Mouse (Mus musculus) liver, embryonic 16.5 days (tissue): ENCODE measurements around the gene Cd163l1. TPM values are rescaled to one million over a fixed set of nuclear protein-coding genes. Genes with fewer than 3 reads are reported as not detected.
A peak's percentile ranks its signal among the peaks of the same experiment; 100 is the strongest.

Experiments
- ATAC-seq: fragments of 200-750 bp; cut with Nextera tagmentation; 2 replicates; pipeline ENCODE4 v1.8.0; 2017; ENCODE audit warnings: low read depth, mild to moderate bottlenecking, moderate number of reproducible peaks, moderate library complexity
- H3K27ac ChIP-seq: fragments of 300-500 bp; sonication (generic); 2 replicates; pipeline ENCODE4 v1.5.1; 2014; ENCODE audit warnings: mild to moderate bottlenecking, low read length
- H3K27me3 ChIP-seq: fragments of 300-500 bp; sonication (generic); 2 replicates; pipeline ENCODE4 v1.6.1; 2014; ENCODE audit warnings: low read depth, low read length, mixed read lengths; ENCODE audit not compliant: control insufficient read depth, insufficient read depth
- H3K36me3 ChIP-seq: fragments of 300-500 bp; sonication (generic); 2 replicates; pipeline ENCODE4 v1.6.1; 2014; ENCODE audit warnings: mild to moderate bottlenecking; ENCODE audit not compliant: control insufficient read depth, insufficient read depth
- H3K4me1 ChIP-seq: fragments of 300-500 bp; sonication (generic); 2 replicates; pipeline ENCODE4 v1.6.1; 2014; ENCODE audit warnings: low read depth, low read length, mixed read lengths; ENCODE audit not compliant: control insufficient read depth
- H3K4me2 ChIP-seq: fragments of 300-500 bp; sonication (generic); 2 replicates; pipeline ENCODE4 v1.6.1; 2014; ENCODE audit warnings: low read depth, low read length, mixed read lengths
- H3K4me3 ChIP-seq: fragments of 300-500 bp; sonication (generic); 2 replicates; pipeline ENCODE4 v1.5.1; 2014; ENCODE audit warnings: low read depth, mild to moderate bottlenecking, low read length
- H3K9ac ChIP-seq: fragments of 300-500 bp; sonication (generic); 2 replicates; pipeline ENCODE4 v1.6.1; 2014; ENCODE audit warnings: low read depth, low read length
- H3K9me3 ChIP-seq: fragments of 300-500 bp; sonication (generic); replicated peaks from 2 replicates; pipeline ENCODE4 v1.6.1; 2016; ENCODE audit warnings: low read length; ENCODE audit not compliant: control insufficient read depth
- WGBS: fragments of 180-500 bp; shearing (Covaris S2); extraction: QIAGEN DNeasy Blood & Tissue Kit; methylation state at CpG from one replicate; pipeline ENCODE4 v1.1.7; 2014; ENCODE audit not compliant: insufficient replicate concordance; 5-methylcytosine and 5-hydroxymethylcytosine counted together
- polyA plus RNA-seq: library from polyadenylated mRNA; unstranded; fragments of >200 nt; fragmentation: Nextera tagmentation; extraction: Ambion mirVana; gene quantifications from 2 replicates; pipeline ENCODE4 v1.2.1, GENCODE M21; 2015

The Cd163l1 gene
- polyA plus RNA-seq, 1 experiment from 2014 or later = 0.05 TPM

- no peak for ATAC-seq
- no peaks in the 10 kb centered on the region for H3K36me3 ChIP-seq
- H3K4me2 ChIP-seq = no peak overlapping the region
- peaks cover 4% of the 10 kb centered on the region; the same call in 1 of the 2 replicates for H3K4me1 ChIP-seq
- no peak overlapping the region for H3K4me3 ChIP-seq
- H3K27me3 ChIP-seq = no peaks in the 10 kb centered on the region
- H3K9ac ChIP-seq = no peak overlapping the region
- no peak overlapping the region for H3K27ac ChIP-seq
- WGBS = 32% methylated on average over 3 of the region's 3 CpGs
- H3K9me3 ChIP-seq = no peaks in the 10 kb centered on the region
Measured at GRCm38 (mm10) chr7:140206904-140207303, 11.2 kb upstream of the Cd163l1 start.

- H3K27ac ChIP-seq = no peak overlapping the region
- H3K4me2 ChIP-seq = no peak overlapping the region
- peak; percentile 81 for ATAC-seq
Measured at GRCm38 (mm10) chr7:140208153-140208552, 9.9 kb upstream of the Cd163l1 start.

GRCm38 (mm10) chr7:140208677-140209076, 9.4 kb upstream of the Cd163l1 start:
- Histone ChIP-seq H3K4me2 (no peak overlapping the region), H3K27me3 (no peaks in the 10 kb centered on the region), H3K9me3 (no peaks in the 10 kb centered on the region), H3K4me3 (no peak overlapping the region), H3K9ac (no peak overlapping the region), H3K4me1 (peaks cover 4% of the 10 kb centered on the region; the same call in 1 of the 2 replicates), H3K27ac (no peak overlapping the region), H3K36me3 (no peaks in the 10 kb centered on the region)
- WGBS = 37% methylated on average over 3 of the region's 3 CpGs
- ATAC-seq = no peak

More at GRCm38 (mm10) chr7:140208153-140208552, 9.9 kb upstream of the Cd163l1 start:
- Histone ChIP-seq H3K9me3 (no peaks in the 10 kb centered on the region), H3K4me3 (no peak overlapping the region), H3K9ac (no peak overlapping the region), H3K36me3 (no peaks in the 10 kb centered on the region), H3K27me3 (no peaks in the 10 kb centered on the region), H3K4me1 (peaks cover 4% of the 10 kb centered on the region; the same call in 1 of the 2 replicates)
- 17% methylated on average over 8 of the region's 8 CpGs for WGBS

- Histone ChIP-seq H3K27ac (no peak overlapping the region), H3K4me2 (no peak overlapping the region), H3K27me3 (no peaks in the 10 kb centered on the region), H3K9ac (no peak overlapping the region), H3K9me3 (no peaks in the 10 kb centered on the region), H3K36me3 (no peaks in the 10 kb centered on the region), H3K4me1 (no peaks in the 10 kb centered on the region), H3K4me3 (no peak overlapping the region)
- ATAC-seq = no peak
- 56% methylated on average over 5 of the region's 5 CpGs for WGBS
Measured at GRCm38 (mm10) chr7:140213841-140214240, 4.2 kb upstream of the Cd163l1 start.

- Histone ChIP-seq H3K4me2 (no peak overlapping the region), H3K36me3 (no peaks in the 10 kb centered on the region), H3K9me3 (no peaks in the 10 kb centered on the region), H3K27me3 (no peaks in the 10 kb centered on the region), H3K4me3 (no peak overlapping the region), H3K4me1 (no peaks in the 10 kb centered on the region), H3K9ac (no peak overlapping the region), H3K27ac (no peak overlapping the region)
- 4% methylated on average over 1 of the region's 1 CpGs for WGBS
- ATAC-seq = no peak
Measured at GRCm38 (mm10) chr7:140219268-140219667, 1.2 kb downstream of the Cd163l1 start.

GRCm38 (mm10) chr7:140220375-140220774, 2.3 kb downstream of the Cd163l1 start:
- Histone ChIP-seq H3K9me3 (no peaks in the 10 kb centered on the region), H3K27me3 (no peaks in the 10 kb centered on the region), H3K9ac (no peak overlapping the region), H3K4me1 (no peaks in the 10 kb centered on the region), H3K36me3 (no peaks in the 10 kb centered on the region), H3K4me3 (no peak overlapping the region), H3K4me2 (no peak overlapping the region), H3K27ac (no peak overlapping the region)
- 55% methylated on average over 4 of the region's 4 CpGs for WGBS
- ATAC-seq = no peak

- H3K9ac ChIP-seq = no peak overlapping the region
- no peaks in the 10 kb centered on the region for H3K9me3 ChIP-seq
- H3K27ac ChIP-seq = no peak overlapping the region
- no peak overlapping the region for H3K4me2 ChIP-seq
- H3K27me3 ChIP-seq = no peaks in the 10 kb centered on the region
- no peaks in the 10 kb centered on the region for H3K36me3 ChIP-seq
- no peak for ATAC-seq
- H3K4me1 ChIP-seq = no peaks in the 10 kb centered on the region
- WGBS = 70% methylated on average over 13 of the region's 13 CpGs
- H3K4me3 ChIP-seq = no peak overlapping the region
Measured at GRCm38 (mm10) chr7:140224209-140224608, 6.1 kb downstream of the Cd163l1 start.

- Histone ChIP-seq H3K4me1 (no peaks in the 10 kb centered on the region), H3K9ac (no peak overlapping the region), H3K36me3 (no peaks in the 10 kb centered on the region), H3K4me2 (no peak overlapping the region), H3K27ac (no peak overlapping the region), H3K9me3 (no peaks in the 10 kb centered on the region), H3K4me3 (no peak overlapping the region), H3K27me3 (no peaks in the 10 kb centered on the region)
- WGBS = 71% methylated on average over 13 of the region's 13 CpGs
- no peak for ATAC-seq
Measured at GRCm38 (mm10) chr7:140228476-140228875, 10.4 kb downstream of the Cd163l1 start.

- Histone ChIP-seq H3K9ac (no peak overlapping the region), H3K27me3 (no peaks in the 10 kb centered on the region), H3K9me3 (no peaks in the 10 kb centered on the region), H3K36me3 (no peaks in the 10 kb centered on the region), H3K27ac (no peak overlapping the region), H3K4me2 (no peak overlapping the region), H3K4me3 (no peak overlapping the region), H3K4me1 (no peaks in the 10 kb centered on the region)
- ATAC-seq = no peak
- WGBS = 51% methylated on average over 2 of the region's 2 CpGs
Measured at GRCm38 (mm10) chr7:140231026-140231425, 13.0 kb downstream of the Cd163l1 start.
